Comparison of ENCODE assay signal across 9 mouse cellular contexts in genomic region chr16:33516807-33517565, GRCm38 (mm10). TPM values are rescaled to one million over a fixed set of nuclear protein-coding genes. Genes with fewer than 3 reads are reported as not detected.
DNase-seq lines count a peak whose midpoint lies in the region; ATAC-seq and TF ChIP-seq lines count a peak whose summit lies in the region.
"Had no signal": no experiment of that assay in that cellular context is flagged by ENCODE, and none has a peak within 500 bp of the region (broad histone marks: within the 10 kb centered on the region; RNA-seq: fewer than 3 reads in every experiment).

Gene Slc12a8, plus strand, starts transcription at chr16:33517328.

- no peaks in the 10 kb centered on the region for H3K27me3 ChIP-seq in lung, embryonic 14.5 days (ENCODE audit: insufficient read depth, low read length)
- H3K27me3 ChIP-seq in embryonic facial prominence, embryonic 12.5 days: 0 out of 2 replicates have a peak, but pooled peaks cover 7% of the 10 kb centered on the region
- no peaks in the 10 kb centered on the region for H3K27me3 ChIP-seq in heart, postnatal 0 days (ENCODE audit: control insufficient read depth, insufficient read depth, low read length)
- H3K27me3 ChIP-seq in stomach, embryonic 14.5 days (ENCODE audit: control insufficient read depth, insufficient read depth, low read length): no peaks in the 10 kb centered on the region

- TF ChIP-seq EP300 in heart, postnatal 0 days (IDR thresholded peaks at IDR 0.05; ENCODE audit: low read depth): no peak

- no peaks in the 10 kb centered on the region for H3K36me3 ChIP-seq in lung, embryonic 14.5 days (ENCODE audit: insufficient read depth)
- H3K36me3 ChIP-seq in embryonic facial prominence, embryonic 12.5 days: no peaks in the 10 kb centered on the region
- no peaks in the 10 kb centered on the region for H3K36me3 ChIP-seq in heart, postnatal 0 days (replicated peaks; ENCODE audit: control insufficient read depth, insufficient read depth, low read length)
- H3K36me3 ChIP-seq in stomach, embryonic 14.5 days (ENCODE audit: control insufficient read depth, insufficient read depth, low read length): no peaks in the 10 kb centered on the region

- peak within 1 kb of the TSS; percentile 52 for H3K9ac ChIP-seq in lung, embryonic 14.5 days
- H3K9ac ChIP-seq in embryonic facial prominence, embryonic 12.5 days: peak within 1 kb of the TSS; percentile 38
- H3K9ac ChIP-seq in heart, postnatal 0 days (replicated peaks; ENCODE audit: low read depth, low read length): peak within 1 kb of the TSS; percentile 62
- peak within 1 kb of the TSS; percentile 36 for H3K9ac ChIP-seq in stomach, embryonic 14.5 days (replicated peaks; ENCODE audit: low read depth, low read length)

- H3K9me3 ChIP-seq in lung, embryonic 14.5 days (ENCODE audit: low read depth, low read length): no peaks in the 10 kb centered on the region
- H3K9me3 ChIP-seq in embryonic facial prominence, embryonic 12.5 days: no peaks in the 10 kb centered on the region
- H3K9me3 ChIP-seq in heart, postnatal 0 days (replicated peaks; ENCODE audit: control insufficient read depth, low read length): no peaks in the 10 kb centered on the region
- H3K9me3 ChIP-seq in stomach, embryonic 14.5 days (ENCODE audit: control insufficient read depth, low read depth, low read length): no peaks in the 10 kb centered on the region

- peak; percentile 40 for DNase-seq in lung, embryonic 14.5 days
- DNase-seq in lung, postnatal 14 days: no peak
- peak; percentile 18 for DNase-seq in heart, postnatal 0 days (ENCODE audit: low spot score)
- peak; percentile 55 for DNase-seq in layer of hippocampus, adult 9-10 months (ENCODE audit: low spot score)
- peak; percentile 22 for DNase-seq in lung, postnatal 10 days

- H3K4me1 ChIP-seq in lung, embryonic 14.5 days (ENCODE audit: insufficient read depth): peaks cover 14% of the 10 kb centered on the region
- peaks cover 12% of the 10 kb centered on the region for H3K4me1 ChIP-seq in embryonic facial prominence, embryonic 12.5 days
- H3K4me1 ChIP-seq in heart, postnatal 0 days (ENCODE audit: control insufficient read depth, insufficient read depth): peaks cover 13% of the 10 kb centered on the region
- H3K4me1 ChIP-seq in stomach, embryonic 14.5 days (ENCODE audit: control insufficient read depth, insufficient read depth, low read length): peaks cover 17% of the 10 kb centered on the region

- no peak for TF ChIP-seq CTCF in lung, embryonic 14.5 days (IDR thresholded peaks at IDR 0.05; ENCODE audit: low read depth)
- TF ChIP-seq CTCF in heart, postnatal 0 days (IDR thresholded peaks at IDR 0.05; ENCODE audit: low read depth): no peak

- H3K27ac ChIP-seq in lung, embryonic 14.5 days (ENCODE audit: low read depth): no peak within 1 kb of the TSS; the same call in 1 of the 2 replicates
- H3K27ac ChIP-seq in embryonic facial prominence, embryonic 12.5 days: no peak within 1 kb of the TSS
- H3K27ac ChIP-seq in heart, postnatal 0 days (ENCODE audit: low read depth): no peak within 1 kb of the TSS
- H3K27ac ChIP-seq in stomach, embryonic 14.5 days (ENCODE audit: low read length): no peak within 1 kb of the TSS

- 0 out of 2 replicates have a peak, but pooled peaks have one; percentile 24 for ATAC-seq in lung, embryonic 14.5 days (ENCODE audit: insufficient read depth)
- 0 out of 2 replicates have a peak, but pooled peaks have one; percentile 22 for ATAC-seq in embryonic facial prominence, embryonic 12.5 days (ENCODE audit: insufficient number of reproducible peaks, insufficient read depth, low FRiP score, low TSS enrichment)
- ATAC-seq in heart, postnatal 0 days (ENCODE audit: insufficient read depth, low read depth): peak; percentile 49; the same call in 1 of the 2 replicates
- ATAC-seq in stomach, embryonic 14.5 days (ENCODE audit: insufficient number of reproducible peaks, insufficient read depth, low FRiP score, low read depth): peak; percentile 50; the same call in 1 of the 2 replicates
- no peak for ATAC-seq in CD4-positive, CD25-positive, alpha-beta regulatory T cell, adult 4 months

- H3K4me2 ChIP-seq in lung, embryonic 14.5 days: peak within 1 kb of the TSS; percentile 77
- H3K4me2 ChIP-seq in embryonic facial prominence, embryonic 12.5 days (replicated peaks): peak within 1 kb of the TSS; percentile 73
- peak within 1 kb of the TSS; percentile 94 for H3K4me2 ChIP-seq in heart, postnatal 0 days (ENCODE audit: low read depth, low read length)
- H3K4me2 ChIP-seq in stomach, embryonic 14.5 days (replicated peaks; ENCODE audit: low read depth, low read length): peak within 1 kb of the TSS; percentile 65

- peak within 1 kb of the TSS; percentile 32 for H3K4me3 ChIP-seq in lung, embryonic 14.5 days (ENCODE audit: low read depth, low read length)
- peak within 1 kb of the TSS; percentile 37 for H3K4me3 ChIP-seq in embryonic facial prominence, embryonic 12.5 days
- peak within 1 kb of the TSS; percentile 50 for H3K4me3 ChIP-seq in heart, postnatal 0 days (ENCODE audit: low read depth, low read length)
- H3K4me3 ChIP-seq in stomach, embryonic 14.5 days (ENCODE audit: low read depth, low read length): peak within 1 kb of the TSS; percentile 24

- WGBS in lung, embryonic 14.5 days: 4% methylated on average over 27 of the region's 27 CpGs
- WGBS in embryonic facial prominence, embryonic 12.5 days: 3% methylated on average over 27 of the region's 27 CpGs
- WGBS in heart, postnatal 0 days: 5% methylated on average over 25 of the region's 27 CpGs
- 7% methylated on average over 27 of the region's 27 CpGs for WGBS in stomach, embryonic 14.5 days

RNA-seq across cellular contexts. Expression of gene Slc12a8, which starts in this region (rescaled TPM):
- 0.96 and 1.1 TPM in 2 replicates for polyA plus RNA-seq in lung, embryonic 14.5 days (2014; fragmentation: Nextera tagmentation; extraction: Ambion mirVana)
- polyA plus RNA-seq in embryonic facial prominence, embryonic 12.5 days (2016; fragmentation: Nextera tagmentation; extraction: Ambion mirVana): 0.46 and 0.65 TPM in 2 replicates
- 0.42 and 1.4 TPM in 2 replicates for total RNA-seq in heart, postnatal 0 days (2014; rRNA removed; ENCODE audit: low replicate concordance)
- 1.0 TPM in 2 replicates for polyA plus RNA-seq in heart, postnatal 0 days (2015; fragmentation: Nextera tagmentation; extraction: Ambion mirVana)
- 1.8 and 1.9 TPM in 2 replicates for polyA plus RNA-seq in stomach, embryonic 14.5 days (2014; fragmentation: Nextera tagmentation; extraction: Ambion mirVana)
- 1 to 10 TPM; 5.0 to 7.0 TPM for polyA plus RNA-seq in CD4-positive, CD25-positive, alpha-beta regulatory T cell, adult 4 months (2017; shearing (Covaris generic))
- total RNA-seq: MEL had no signal

Comparison
In these comparisons a context has a peak if more than half of its experiments do, and no peak if none do; other contexts are left out.
1. Peak in ATAC-seq, H3K4me3 ChIP-seq, H3K9ac ChIP-seq and H3K4me2 ChIP-seq in embryonic facial prominence, embryonic 12.5 days; RNA of the gene not detected or under 1 TPM.